Mouse (Mus musculus) kidney, adult 8-10 months (tissue): ENCODE data around the gene Tprkb.
"Not testable (repeated sequence)": the region's sequence is repeated elsewhere in the genome, so short reads cannot be mapped to it uniquely, and the experiment has no call there.

Experiments used
- DNase-seq, 2 experiments: peaks; one replicate each; pipeline ENCODE4 v3.0.0; 2022

Tprkb gene

GRCm38 (mm10) chr6:85974941-85975617, 63.4 kb downstream of the Tprkb start:
- DNase-seq, result no peak

- DNase-seq, result no peak
Observed at GRCm38 (mm10) chr6:85975761-85976160, 64.1 kb downstream of the Tprkb start.

GRCm38 (mm10) chr6:85976242-85976641, 64.6 kb downstream of the Tprkb start:
- DNase-seq, result no peak

- not testable (repeated sequence) for DNase-seq
Observed at GRCm38 (mm10) chr6:85978736-85979135, 67.1 kb downstream of the Tprkb start.
